ENCODE assay signal across 9 mouse cellular contexts in the genomic region with DNA sequence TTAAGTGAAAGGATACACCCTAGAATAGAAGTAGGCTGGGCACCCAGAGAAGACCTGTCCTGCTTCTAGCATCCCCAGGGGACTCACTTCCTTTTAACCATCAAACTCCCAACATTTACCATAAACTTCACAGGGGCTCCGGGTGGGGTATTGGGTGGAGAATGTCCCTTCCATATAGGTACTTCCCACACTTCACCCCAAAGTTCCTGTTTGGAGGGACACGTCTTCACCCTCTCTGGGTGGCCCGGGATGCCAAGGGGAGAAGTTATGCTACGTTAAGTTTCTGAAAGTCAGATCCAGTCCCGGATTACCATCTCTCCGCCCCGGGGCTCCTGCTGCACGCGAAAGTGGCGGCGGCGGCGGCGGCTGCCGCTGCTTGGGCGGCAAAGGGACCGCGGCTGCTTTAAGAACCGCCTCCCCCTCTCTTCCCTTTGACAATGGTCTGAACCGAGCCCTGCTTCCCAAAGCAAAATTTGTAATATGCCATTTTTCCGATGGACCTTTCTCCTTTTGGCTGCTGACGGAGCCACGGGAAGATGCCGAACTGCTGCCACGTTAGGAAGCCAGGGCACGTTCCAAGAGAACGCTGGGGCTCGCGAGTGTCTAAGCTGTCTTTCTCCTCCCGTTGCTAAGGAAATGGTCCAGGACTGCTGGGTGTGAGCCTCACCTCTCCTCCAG. TPM values are rescaled to one million over a fixed set of nuclear protein-coding genes. Genes with fewer than 3 reads are reported as not detected.
DNase-seq lines count a peak whose midpoint lies in the region; ATAC-seq and TF ChIP-seq lines count a peak whose summit lies in the region.
"Had no signal": no experiment of that assay in that cellular context is flagged by ENCODE, and none has a peak within 500 bp of the region (broad histone marks: within the 10 kb centered on the region; RNA-seq: fewer than 3 reads in every experiment).

A gene (plus strand): TSS at position 485 of the 678 bp plus-strand sequence.

- no peak within 1 kb of the TSS for H3K27ac ChIP-seq in gastrocnemius, adult 2 months
- H3K27ac ChIP-seq in embryonic facial prominence, embryonic 10.5 days (replicated peaks): no peak within 1 kb of the TSS
- H3K27ac ChIP-seq in heart, embryonic 13.5 days (replicated peaks): no peak within 1 kb of the TSS
- no peak within 1 kb of the TSS for H3K27ac ChIP-seq in kidney, postnatal 0 days
- no peak within 1 kb of the TSS for H3K27ac ChIP-seq in limb, embryonic 14.5 days (replicated peaks; ENCODE audit: low read depth, low read length)
- no peak within 1 kb of the TSS for H3K27ac ChIP-seq in neural tube, embryonic 11.5 days (ENCODE audit: low read depth, low read length)
- H3K27ac ChIP-seq: macrophage had no signal

- peaks cover 15% of the 10 kb centered on the region for H3K4me1 ChIP-seq in embryonic facial prominence, embryonic 10.5 days
- peaks cover 4% of the 10 kb centered on the region; the same call in 1 of the 2 replicates for H3K4me1 ChIP-seq in heart, embryonic 13.5 days
- H3K4me1 ChIP-seq in kidney, postnatal 0 days (replicated peaks; ENCODE audit: insufficient read depth, low read length): peaks cover 8% of the 10 kb centered on the region; the same call in 1 of the 2 replicates
- 0 out of 2 replicates have a peak, but pooled peaks cover 3% of the 10 kb centered on the region for H3K4me1 ChIP-seq in limb, embryonic 14.5 days (ENCODE audit: control insufficient read depth, insufficient read depth, low read length)
- H3K4me1 ChIP-seq in neural tube, embryonic 11.5 days (ENCODE audit: control insufficient read depth, insufficient read depth, low read length): no peaks in the 10 kb centered on the region; the same call in 1 of the 2 replicates

- peaks cover 45% of the 10 kb centered on the region for H3K27me3 ChIP-seq in embryonic facial prominence, embryonic 10.5 days (replicated peaks; ENCODE audit: low read depth, poor library complexity, severe bottlenecking)
- H3K27me3 ChIP-seq in heart, embryonic 13.5 days (replicated peaks): peaks cover 34% of the 10 kb centered on the region
- H3K27me3 ChIP-seq in kidney, postnatal 0 days (ENCODE audit: insufficient read depth, low read length): peaks cover 9% of the 10 kb centered on the region; the same call in 1 of the 2 replicates
- H3K27me3 ChIP-seq in limb, embryonic 14.5 days (ENCODE audit: control insufficient read depth, insufficient read depth, low read length): peaks cover 15% of the 10 kb centered on the region; the same call in 1 of the 2 replicates
- 0 out of 2 replicates have a peak, but pooled peaks cover 4% of the 10 kb centered on the region for H3K27me3 ChIP-seq in neural tube, embryonic 11.5 days (ENCODE audit: control insufficient read depth, insufficient read depth, low read length)

- intact Hi-C loops in gastrocnemius, adult 2 months (cut with DNase I): no loop called here

- peak within 1 kb of the TSS; percentile 77 for H3K4me2 ChIP-seq in heart, embryonic 13.5 days
- H3K4me2 ChIP-seq in kidney, postnatal 0 days (ENCODE audit: low read length): peak within 1 kb of the TSS; percentile 74
- peak within 1 kb of the TSS; percentile 80 for H3K4me2 ChIP-seq in limb, embryonic 14.5 days (replicated peaks; ENCODE audit: low read depth, low read length, severe bottlenecking)
- peak within 1 kb of the TSS; percentile 83 for H3K4me2 ChIP-seq in neural tube, embryonic 11.5 days (ENCODE audit: low read depth)

- WGBS in embryonic facial prominence, embryonic 10.5 days: under 1% methylated on average over 30 of the region's 30 CpGs
- WGBS in heart, embryonic 13.5 days: under 1% methylated on average over 30 of the region's 30 CpGs
- WGBS in kidney, postnatal 0 days: under 1% methylated on average over 30 of the region's 30 CpGs
- 0% methylated on average over 30 of the region's 30 CpGs for WGBS in limb, embryonic 14.5 days
- WGBS in neural tube, embryonic 11.5 days: under 1% methylated on average over 30 of the region's 30 CpGs

- no peaks in the 10 kb centered on the region for H3K36me3 ChIP-seq in embryonic facial prominence, embryonic 10.5 days (replicated peaks)
- no peaks in the 10 kb centered on the region for H3K36me3 ChIP-seq in heart, embryonic 13.5 days
- H3K36me3 ChIP-seq in kidney, postnatal 0 days (ENCODE audit: insufficient read depth, low read length): no peaks in the 10 kb centered on the region
- H3K36me3 ChIP-seq in limb, embryonic 14.5 days (ENCODE audit: control insufficient read depth, insufficient read depth, low read length): no peaks in the 10 kb centered on the region
- H3K36me3 ChIP-seq in neural tube, embryonic 11.5 days (ENCODE audit: control insufficient read depth, insufficient read depth, low read length): no peaks in the 10 kb centered on the region

- TF ChIP-seq CTCF in gastrocnemius, adult 2 months (IDR thresholded peaks at IDR 0.05): no peak
- TF ChIP-seq CTCF in kidney, postnatal 0 days (IDR thresholded peaks at IDR 0.05; ENCODE audit: low read depth): no peak

- peak within 1 kb of the TSS; percentile 50 for H3K9ac ChIP-seq in heart, embryonic 13.5 days
- H3K9ac ChIP-seq in kidney, postnatal 0 days (ENCODE audit: low read depth, low read length): 0 out of 2 replicates have a peak within 1 kb of the TSS, but pooled peaks have one; percentile 13
- H3K9ac ChIP-seq in limb, embryonic 14.5 days (ENCODE audit: low read depth, low read length, severe bottlenecking): peak within 1 kb of the TSS; percentile 45
- peak within 1 kb of the TSS; percentile 54 for H3K9ac ChIP-seq in neural tube, embryonic 11.5 days (ENCODE audit: low read length)

- no peaks in the 10 kb centered on the region for H3K9me3 ChIP-seq in embryonic facial prominence, embryonic 10.5 days
- no peaks in the 10 kb centered on the region for H3K9me3 ChIP-seq in heart, embryonic 13.5 days
- H3K9me3 ChIP-seq in kidney, postnatal 0 days (replicated peaks; ENCODE audit: low read length): no peaks in the 10 kb centered on the region
- H3K9me3 ChIP-seq in limb, embryonic 14.5 days (ENCODE audit: control insufficient read depth, low read length): no peaks in the 10 kb centered on the region
- H3K9me3 ChIP-seq in neural tube, embryonic 11.5 days (ENCODE audit: control insufficient read depth, low read length): no peaks in the 10 kb centered on the region

- TF ChIP-seq POLR2A in limb, embryonic 14.5 days (IDR thresholded peaks at IDR 0.05; ENCODE audit: borderline replicate concordance, extremely low read depth, insufficient read depth, insufficient read length): no peak

- DNase-seq in gastrocnemius, adult 2 months: peak; percentile 17
- no peak for DNase-seq in gastrocnemius, adult 8-10 months (ENCODE audit: low spot score in 2 of 2)
- DNase-seq in embryonic facial prominence, embryonic 10.5 days (ENCODE audit: low spot score): peak; percentile 70
- peak; percentile 50 for DNase-seq in kidney, postnatal 0 days (ENCODE audit: low spot score)
- peak; percentile 50 for DNase-seq in limb, embryonic 14.5 days (ENCODE audit: low spot score)
- DNase-seq in neural tube, embryonic 11.5 days (ENCODE audit: low spot score): peak; percentile 80
- DNase-seq in adipocyte (ENCODE audit: low spot score): no peak

- ATAC-seq in heart, embryonic 13.5 days (ENCODE audit: extremely low read depth, insufficient number of reproducible peaks, low FRiP score, low TSS enrichment): no peak
- 0 out of 2 replicates have a peak, but pooled peaks have one; percentile 49 for ATAC-seq in kidney, postnatal 0 days (replicated peaks; ENCODE audit: low FRiP score, low read depth)
- no peak for ATAC-seq in limb, embryonic 14.5 days (ENCODE audit: low FRiP score, low read depth)
- peak; percentile 74 for ATAC-seq in neural tube, embryonic 11.5 days (ENCODE audit: insufficient read depth, low FRiP score, low TSS enrichment)

- peak within 1 kb of the TSS; percentile 71 for H3K4me3 ChIP-seq in gastrocnemius, adult 2 months
- peak within 1 kb of the TSS; percentile 64 for H3K4me3 ChIP-seq in embryonic facial prominence, embryonic 10.5 days
- H3K4me3 ChIP-seq in heart, embryonic 13.5 days: peak within 1 kb of the TSS; percentile 57
- H3K4me3 ChIP-seq in kidney, postnatal 0 days (replicated peaks; ENCODE audit: low read depth, low read length): peak within 1 kb of the TSS; percentile 44
- H3K4me3 ChIP-seq in limb, embryonic 14.5 days (replicated peaks; ENCODE audit: low read length): peak within 1 kb of the TSS; percentile 43
- H3K4me3 ChIP-seq in neural tube, embryonic 11.5 days (ENCODE audit: low read depth, low read length): peak within 1 kb of the TSS; percentile 49

RNA-seq across cellular contexts. Expression of the gene that starts here (rescaled TPM):
- total RNA-seq in gastrocnemius, adult 2 months (2021): under 1 TPM; 0.10 to 0.25 TPM
- under 1 TPM in 3 of 4 experiments, not detected in 1; 0.07 to 0.22 (median 0.13) TPM for total RNA-seq in gastrocnemius, adult 8-10 months (2022)
- 0.64 and 0.82 TPM in 2 replicates for polyA plus RNA-seq in embryonic facial prominence, embryonic 10.5 days (2016; fragmentation: Nextera tagmentation; extraction: Ambion mirVana)
- polyA plus RNA-seq in heart, embryonic 13.5 days (2015; fragmentation: Nextera tagmentation; extraction: Ambion mirVana): 0.19 and 0.29 TPM in 2 replicates
- 0.17 and 0.23 TPM in 2 replicates for polyA plus RNA-seq in kidney, postnatal 0 days (2015; fragmentation: Nextera tagmentation; extraction: Ambion mirVana)
- polyA plus RNA-seq in limb, embryonic 14.5 days (2012; rRNA removed): 0.64 and 0.81 TPM in 2 replicates
- 0.66 and 0.70 TPM in 2 replicates for polyA plus RNA-seq in limb, embryonic 14.5 days (2014; fragmentation: Nextera tagmentation; extraction: Ambion mirVana)
- 5.1 and 5.9 TPM in 2 replicates for polyA plus RNA-seq in neural tube, embryonic 11.5 days (2014; fragmentation: Nextera tagmentation; extraction: Ambion mirVana)
- polyA plus RNA-seq: macrophage had no signal

Comparison
In these comparisons a context has a peak if more than half of its experiments do, and no peak if none do; other contexts are left out.
1. Peak in DNase-seq and H3K4me3 ChIP-seq in gastrocnemius, adult 2 months; RNA of the gene not detected or under 1 TPM.
2. Peak in DNase-seq and H3K4me3 ChIP-seq in embryonic facial prominence, embryonic 10.5 days; RNA of the gene not detected or under 1 TPM.
3. Peak in DNase-seq, ATAC-seq, H3K4me3 ChIP-seq, H3K9ac ChIP-seq and H3K4me2 ChIP-seq in kidney, postnatal 0 days; RNA of the gene not detected or under 1 TPM.
4. Peak in DNase-seq, H3K4me3 ChIP-seq, H3K9ac ChIP-seq and H3K4me2 ChIP-seq in limb, embryonic 14.5 days; RNA of the gene not detected or under 1 TPM.